ENCODE assay signal across 16 mouse cellular contexts in the genomic region with DNA sequence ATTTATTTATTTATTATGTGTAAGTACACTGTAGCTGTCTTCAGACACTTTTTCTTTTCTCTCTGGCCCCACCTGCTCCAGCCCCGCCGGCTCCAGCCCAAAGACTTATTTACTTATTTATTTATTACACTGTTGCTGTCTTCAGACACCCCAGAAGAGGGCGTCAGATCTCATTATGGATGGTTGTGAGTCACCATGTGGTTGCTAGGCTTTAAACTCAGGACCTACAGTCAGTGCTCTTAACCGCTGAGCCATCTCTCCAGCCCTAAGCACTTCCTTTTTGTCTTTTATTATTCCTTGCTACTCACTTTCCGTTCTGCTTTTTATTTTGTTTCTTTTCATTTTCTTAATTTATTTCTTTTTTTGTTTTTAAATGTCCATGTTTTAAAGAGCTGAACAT. TPM values are rescaled to one million over a fixed set of nuclear protein-coding genes. Genes with fewer than 3 reads are reported as not detected.
"Had no signal": no experiment of that assay in that cellular context is flagged by ENCODE, and none has a peak within 500 bp of the region (broad histone marks: within the 10 kb centered on the region; RNA-seq: fewer than 3 reads in every experiment).

No protein-coding gene starts in this region.

- H3K36me3 ChIP-seq: kidney, embryonic 15.5 days; limb, embryonic 12.5 days; liver, embryonic 13.5 days; lung, embryonic 15.5 days; midbrain, embryonic 12.5 days; neural tube, embryonic 15.5 days had no signal

- ATAC-seq: liver, postnatal 0 days had no signal

- H3K9ac ChIP-seq: kidney, embryonic 15.5 days; limb, embryonic 12.5 days; liver, embryonic 13.5 days; liver, postnatal 0 days; lung, embryonic 15.5 days; midbrain, embryonic 12.5 days; neural tube, embryonic 15.5 days had no signal

- H3K27me3 ChIP-seq: liver, embryonic 13.5 days; lung, embryonic 15.5 days; midbrain, embryonic 12.5 days; neural tube, embryonic 15.5 days had no signal

- H3K4me3 ChIP-seq: kidney, embryonic 15.5 days; limb, embryonic 12.5 days; liver, embryonic 13.5 days; lung, embryonic 15.5 days; midbrain, embryonic 12.5 days; myocyte; neural tube, embryonic 15.5 days had no signal

- H3K27ac ChIP-seq: kidney, embryonic 15.5 days; limb, embryonic 12.5 days; liver, embryonic 13.5 days; lung, embryonic 15.5 days; macrophage; midbrain, embryonic 12.5 days; neural tube, embryonic 15.5 days had no signal

- H3K9me3 ChIP-seq: kidney, embryonic 15.5 days; limb, embryonic 12.5 days; liver, embryonic 13.5 days; lung, embryonic 15.5 days; midbrain, embryonic 12.5 days; neural tube, embryonic 15.5 days had no signal

- H3K4me1 ChIP-seq: kidney, embryonic 15.5 days; limb, embryonic 12.5 days; liver, embryonic 13.5 days; lung, embryonic 15.5 days; midbrain, embryonic 12.5 days; neural tube, embryonic 15.5 days had no signal

- H3K4me2 ChIP-seq: kidney, embryonic 15.5 days; limb, embryonic 12.5 days; liver, embryonic 13.5 days; lung, embryonic 15.5 days; midbrain, embryonic 12.5 days; neural tube, embryonic 15.5 days had no signal

- DNase-seq: kidney, adult 18-20 months; kidney, postnatal 25 days; layer of hippocampus, adult 9-11 months; liver; liver, embryonic 13.5 days; liver, postnatal 0 days; lung, postnatal 14 days; thymus, postnatal 14 days had no signal

RNA-seq across cellular contexts. Expression of gene Hebp2, which starts 15.6 kb away (rescaled TPM):
- total RNA-seq: megakaryocyte-erythroid progenitor cell, adult 5-6 weeks had no signal
